Mouse (Mus musculus): ENCODE measurements around the gene Klrb1a. TPM values are rescaled to one million over a fixed set of nuclear protein-coding genes. Genes with fewer than 3 reads are reported as not detected.
A peak's percentile ranks its signal among the peaks of the same experiment; 100 is the strongest.

Gene Klrb1a
- polyA plus RNA-seq, 1 experiment from 2014 or later = not detected

DNA sequence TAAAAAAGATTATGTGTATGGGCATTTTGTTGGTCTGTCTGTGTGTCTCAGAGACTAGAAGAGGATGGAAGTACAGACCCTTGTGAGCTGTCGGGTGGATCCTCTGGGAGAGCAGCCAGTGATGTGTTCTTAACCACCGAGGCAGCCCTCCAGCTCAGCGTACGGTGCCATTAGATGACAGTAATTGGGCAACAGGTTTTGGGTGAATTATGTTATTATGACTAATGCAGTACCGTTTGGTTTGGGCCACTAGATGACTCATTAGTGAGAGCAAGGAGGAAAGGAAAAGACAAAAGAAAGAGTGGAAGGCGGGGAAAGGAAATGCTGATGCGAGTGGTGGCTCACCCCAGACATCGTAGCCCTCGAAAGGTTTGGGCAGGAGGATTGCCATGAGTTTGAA, 28.7 kb downstream of the Klrb1a start:
- Histone ChIP-seq H3K9me3 (ENCODE audit: control insufficient read depth, low read length) (no peaks in the 10 kb centered on the region), H3K27ac (replicated peaks; ENCODE audit: low read depth, low read length) (no peak overlapping the region), H3K36me3 (ENCODE audit: control insufficient read depth, insufficient read depth, low read length) (no peaks in the 10 kb centered on the region), H3K4me2 (ENCODE audit: low read length) (no peak overlapping the region), H3K9ac (replicated peaks; ENCODE audit: low read length) (no peak overlapping the region), H3K4me3 (replicated peaks; ENCODE audit: low read depth, low read length) (no peak overlapping the region), H3K4me1 (ENCODE audit: control insufficient read depth, insufficient read depth, low read length) (no peaks in the 10 kb centered on the region), H3K27me3 (ENCODE audit: control insufficient read depth, insufficient read depth, low read length) (no peaks in the 10 kb centered on the region)
- ATAC-seq (ENCODE audit: low FRiP score, low TSS enrichment) (no peak), DNase-seq (no peak)
- 95% methylated on average over 9 of the region's 9 CpGs for WGBS

DNA sequence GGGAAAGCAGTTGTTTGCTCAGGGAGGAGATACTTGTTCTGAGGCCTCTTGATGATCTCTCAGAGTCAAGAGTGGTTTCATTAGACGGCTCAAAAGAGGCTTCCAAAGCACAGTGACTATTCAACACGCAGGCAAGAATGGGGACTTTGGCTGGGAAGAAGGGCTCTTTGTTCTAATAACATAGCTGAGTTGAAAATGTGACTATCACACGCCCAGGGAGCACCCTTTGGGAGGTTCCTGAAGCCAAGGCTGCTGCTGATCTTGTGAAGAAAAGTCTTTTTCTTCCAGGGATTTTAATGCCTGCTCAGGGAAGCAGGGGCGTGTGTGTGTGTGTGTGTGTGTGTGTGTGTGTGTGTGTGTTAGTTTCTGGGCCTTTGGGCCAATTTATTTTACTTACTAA, 33.9 kb downstream of the Klrb1a start:
- 48% methylated on average over 4 of the region's 4 CpGs for WGBS
- ATAC-seq (ENCODE audit: low FRiP score, low TSS enrichment) = no peak

GRCm38 (mm10) chr6:128587619-128588018, 35.7 kb downstream of the Klrb1a start:
- ATAC-seq (ENCODE audit: low FRiP score, low TSS enrichment) = no peak
- Histone ChIP-seq H3K4me1 (ENCODE audit: control insufficient read depth, insufficient read depth, low read length) (no peaks in the 10 kb centered on the region), H3K4me3 (replicated peaks; ENCODE audit: low read depth, low read length) (no peak overlapping the region), H3K27me3 (ENCODE audit: control insufficient read depth, insufficient read depth, low read length) (no peaks in the 10 kb centered on the region), H3K27ac (replicated peaks; ENCODE audit: low read depth, low read length) (no peak overlapping the region), H3K9me3 (ENCODE audit: control insufficient read depth, low read length) (no peaks in the 10 kb centered on the region), H3K4me2 (ENCODE audit: low read length) (no peak overlapping the region), H3K9ac (replicated peaks; ENCODE audit: low read length) (no peak overlapping the region), H3K36me3 (ENCODE audit: control insufficient read depth, insufficient read depth, low read length) (no peaks in the 10 kb centered on the region)
- DNase-seq = no peak
- 92% methylated on average over 6 of the region's 6 CpGs for whole genome bisulfite sequencing

More for the DNA sequence above, 33.9 kb downstream of the Klrb1a start:
- DNase-seq = no peak
- Histone ChIP-seq H3K27ac (replicated peaks; ENCODE audit: low read depth, low read length) (no peak overlapping the region), H3K4me1 (ENCODE audit: control insufficient read depth, insufficient read depth, low read length) (no peaks in the 10 kb centered on the region), H3K27me3 (ENCODE audit: control insufficient read depth, insufficient read depth, low read length) (no peaks in the 10 kb centered on the region), H3K9ac (replicated peaks; ENCODE audit: low read length) (no peak overlapping the region), H3K36me3 (ENCODE audit: control insufficient read depth, insufficient read depth, low read length) (no peaks in the 10 kb centered on the region), H3K9me3 (ENCODE audit: control insufficient read depth, low read length) (no peaks in the 10 kb centered on the region), H3K4me2 (ENCODE audit: low read length) (no peak overlapping the region), H3K4me3 (replicated peaks; ENCODE audit: low read depth, low read length) (no peak overlapping the region)

DNA sequence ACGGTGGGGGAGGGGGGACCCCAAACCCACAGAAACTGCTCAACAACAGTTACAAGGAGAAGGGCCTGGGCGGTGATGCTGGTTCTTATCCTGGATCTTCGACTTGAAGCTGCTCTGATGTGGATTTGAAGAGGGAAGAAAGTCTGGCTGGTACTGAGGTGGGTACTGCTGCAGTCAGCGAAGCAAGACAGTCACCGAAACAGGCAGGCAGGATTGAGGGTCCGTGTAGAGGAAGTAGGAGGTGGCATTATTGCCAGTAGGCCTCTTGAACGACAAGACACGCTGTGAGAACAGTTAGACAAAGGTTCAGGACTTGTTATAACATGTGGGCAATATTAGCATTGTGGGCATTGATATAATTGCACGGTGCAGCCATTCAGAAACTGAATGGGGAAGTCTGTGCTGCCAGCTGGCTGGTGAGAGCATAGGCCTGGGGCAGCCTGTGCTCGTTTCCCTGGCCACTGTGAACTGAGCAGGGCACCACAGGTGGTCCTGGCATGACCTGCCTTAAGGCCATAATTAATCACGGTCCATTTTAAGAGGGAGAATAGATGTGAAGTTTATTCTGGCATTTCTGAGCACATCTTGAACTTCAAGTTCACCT, 37.6 kb downstream of the Klrb1a start:
- ATAC-seq (ENCODE audit: low FRiP score, low TSS enrichment) (no peak), DNase-seq (no peak)
- Histone ChIP-seq H3K9ac (replicated peaks; ENCODE audit: low read length) (no peak overlapping the region), H3K27ac (replicated peaks; ENCODE audit: low read depth, low read length) (no peak overlapping the region), H3K4me1 (ENCODE audit: control insufficient read depth, insufficient read depth, low read length) (no peaks in the 10 kb centered on the region), H3K4me3 (replicated peaks; ENCODE audit: low read depth, low read length) (no peak overlapping the region), H3K4me2 (ENCODE audit: low read length) (no peak overlapping the region), H3K9me3 (ENCODE audit: control insufficient read depth, low read length) (no peaks in the 10 kb centered on the region), H3K36me3 (ENCODE audit: control insufficient read depth, insufficient read depth, low read length) (no peaks in the 10 kb centered on the region), H3K27me3 (ENCODE audit: control insufficient read depth, insufficient read depth, low read length) (no peaks in the 10 kb centered on the region)
- WGBS = 79% methylated on average over 11 of the region's 11 CpGs

DNA sequence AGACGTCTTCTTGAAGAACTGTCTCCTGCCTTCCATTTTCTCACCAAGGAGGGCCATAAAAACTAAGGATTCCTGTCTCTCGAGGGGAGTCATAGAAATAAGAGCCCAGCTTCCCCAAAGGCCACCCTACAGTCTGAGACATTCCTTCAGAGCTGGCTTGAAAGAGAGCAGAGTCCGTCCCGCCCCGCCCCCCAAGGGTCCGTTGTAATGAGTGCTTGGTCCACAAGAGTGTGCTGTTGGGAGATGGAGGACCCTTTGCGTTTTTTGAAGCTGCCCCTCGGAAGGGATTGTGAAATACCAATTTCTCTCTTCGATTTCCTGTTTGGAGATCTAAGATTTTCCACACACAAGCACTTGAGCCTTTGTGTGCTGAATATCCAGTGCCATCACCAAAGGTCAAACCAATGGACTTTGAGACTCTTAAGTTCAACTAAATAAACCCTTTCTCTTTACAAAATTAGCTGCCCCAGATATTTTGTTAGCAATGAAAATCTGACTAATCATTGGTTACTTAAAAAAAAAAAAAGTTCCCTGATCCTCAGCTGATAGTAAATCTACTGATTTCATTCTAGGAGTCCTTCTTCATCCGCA, 39.2 kb downstream of the Klrb1a start:
- H3K27ac ChIP-seq (replicated peaks; ENCODE audit: low read depth, low read length) = no peak overlapping the region
- ATAC-seq (ENCODE audit: low FRiP score, low TSS enrichment) = no peak
- WGBS = 26% methylated on average over 10 of the region's 10 CpGs
- no peaks in the 10 kb centered on the region for H3K4me1 ChIP-seq (ENCODE audit: control insufficient read depth, insufficient read depth, low read length)
- no peaks in the 10 kb centered on the region for H3K9me3 ChIP-seq (ENCODE audit: control insufficient read depth, low read length)
- H3K4me3 ChIP-seq (replicated peaks; ENCODE audit: low read depth, low read length) = no peak overlapping the region
- no peak overlapping the region for H3K9ac ChIP-seq (replicated peaks; ENCODE audit: low read length)
- DNase-seq = peak; percentile 59
- H3K36me3 ChIP-seq (ENCODE audit: control insufficient read depth, insufficient read depth, low read length) = no peaks in the 10 kb centered on the region
- no peaks in the 10 kb centered on the region for H3K27me3 ChIP-seq (ENCODE audit: control insufficient read depth, insufficient read depth, low read length)
- H3K4me2 ChIP-seq (ENCODE audit: low read length) = no peak overlapping the region

DNA sequence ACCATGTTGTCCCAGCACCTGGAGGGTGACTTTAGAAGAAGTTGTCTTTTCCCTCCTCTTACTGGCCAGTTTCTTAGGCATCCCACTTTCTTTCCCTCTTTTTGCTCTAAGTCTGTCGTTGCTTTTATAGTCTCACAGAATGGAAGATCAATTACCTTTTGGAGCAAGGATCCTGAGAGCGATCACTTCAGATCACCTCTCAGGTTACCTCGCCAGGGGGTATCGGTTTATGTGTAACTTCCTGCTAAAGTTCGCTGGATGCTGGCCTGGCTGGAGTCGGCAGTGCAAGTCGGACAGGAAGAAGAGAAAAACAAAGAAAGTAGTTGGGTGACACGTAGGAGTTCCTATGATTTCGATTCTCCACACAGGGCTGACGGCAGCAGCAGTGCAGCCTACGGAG, 41.8 kb downstream of the Klrb1a start, which contains the start of gene A2ml1:
TSS of gene A2ml1 (minus strand) at position 101 of the 400 bp plus-strand sequence.
- Histone ChIP-seq H3K36me3 (ENCODE audit: control insufficient read depth, insufficient read depth, low read length) (no peaks in the 10 kb centered on the region), H3K27me3 (ENCODE audit: control insufficient read depth, insufficient read depth, low read length) (no peaks in the 10 kb centered on the region), H3K4me1 (ENCODE audit: control insufficient read depth, insufficient read depth, low read length) (no peaks in the 10 kb centered on the region), H3K4me3 (replicated peaks; ENCODE audit: low read depth, low read length) (no peak within 1 kb of the TSS), H3K9me3 (ENCODE audit: control insufficient read depth, low read length) (no peaks in the 10 kb centered on the region), H3K27ac (replicated peaks; ENCODE audit: low read depth, low read length) (no peak within 1 kb of the TSS), H3K9ac (replicated peaks; ENCODE audit: low read length) (no peak within 1 kb of the TSS), H3K4me2 (ENCODE audit: low read length) (no peak within 1 kb of the TSS)
- ATAC-seq (ENCODE audit: low FRiP score, low TSS enrichment) = no peak
- no peak for DNase-seq
- WGBS = 83% methylated on average over 11 of the region's 11 CpGs

- WGBS = 88% methylated on average over 9 of the region's 9 CpGs
Observed at GRCm38 (mm10) chr6:128577301-128577700, 46.0 kb downstream of the Klrb1a start.

GRCm38 (mm10) chr6:128566589-128566988, 56.7 kb downstream of the Klrb1a start:
- Histone ChIP-seq H3K9me3 (ENCODE audit: control insufficient read depth, low read length) (0 out of 2 replicates have a peak, but pooled peaks cover 2% of the 10 kb centered on the region), H3K4me3 (replicated peaks; ENCODE audit: low read depth, low read length) (no peak overlapping the region), H3K27ac (replicated peaks; ENCODE audit: low read depth, low read length) (no peak overlapping the region), H3K9ac (replicated peaks; ENCODE audit: low read length) (no peak overlapping the region), H3K36me3 (ENCODE audit: control insufficient read depth, insufficient read depth, low read length) (no peaks in the 10 kb centered on the region), H3K4me2 (ENCODE audit: low read length) (no peak overlapping the region), H3K27me3 (ENCODE audit: control insufficient read depth, insufficient read depth, low read length) (no peaks in the 10 kb centered on the region), H3K4me1 (ENCODE audit: control insufficient read depth, insufficient read depth, low read length) (no peaks in the 10 kb centered on the region)
- no peak for ATAC-seq (ENCODE audit: low FRiP score, low TSS enrichment)
- 92% methylated on average over 11 of the region's 11 CpGs for WGBS
- DNase-seq = no peak

More at GRCm38 (mm10) chr6:128577301-128577700, 46.0 kb downstream of the Klrb1a start:
- no peaks in the 10 kb centered on the region for H3K36me3 ChIP-seq (ENCODE audit: control insufficient read depth, insufficient read depth, low read length)
- H3K9ac ChIP-seq (replicated peaks; ENCODE audit: low read length) = no peak overlapping the region
- no peaks in the 10 kb centered on the region for H3K9me3 ChIP-seq (ENCODE audit: control insufficient read depth, low read length)
- H3K27ac ChIP-seq (replicated peaks; ENCODE audit: low read depth, low read length) = no peak overlapping the region
- H3K4me2 ChIP-seq (ENCODE audit: low read length) = no peak overlapping the region
- ATAC-seq (ENCODE audit: low FRiP score, low TSS enrichment) = no peak
- no peak for DNase-seq
- H3K4me1 ChIP-seq (ENCODE audit: control insufficient read depth, insufficient read depth, low read length) = no peaks in the 10 kb centered on the region
- H3K4me3 ChIP-seq (replicated peaks; ENCODE audit: low read depth, low read length) = no peak overlapping the region
- no peaks in the 10 kb centered on the region for H3K27me3 ChIP-seq (ENCODE audit: control insufficient read depth, insufficient read depth, low read length)

All from midbrain, embryonic 14.5 days (tissue).